Mouse (Mus musculus): ENCODE measurements around the gene Vmn2r95.
"Not testable (repeated sequence)": the region's sequence is repeated elsewhere in the genome, so short reads cannot be mapped to it uniquely, and the experiment has no call there.

The Vmn2r95 gene

DNA sequence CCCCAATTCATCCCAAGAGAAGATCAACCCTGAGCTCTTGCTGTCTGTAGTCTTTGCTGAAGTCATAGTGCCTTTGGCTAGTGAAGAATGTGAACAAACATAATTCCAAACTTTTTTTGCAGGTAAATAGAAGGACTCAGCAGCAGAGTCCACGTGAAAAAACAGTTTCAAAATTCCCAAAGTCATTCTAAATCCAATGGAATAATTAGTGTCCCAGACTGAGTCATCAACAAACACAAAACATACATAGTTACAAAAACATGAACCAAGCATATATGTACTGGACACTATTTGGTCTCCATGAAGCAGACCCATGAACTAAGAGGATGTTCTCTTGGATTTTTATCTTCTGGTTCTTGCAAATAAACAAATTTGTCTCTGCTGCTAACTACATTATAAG, at the start of gene Vmn2r95:
Gene Vmn2r95 (plus strand): TSS at position 301 of the 400 bp plus-strand sequence.
- no peak for DNase-seq

DNA sequence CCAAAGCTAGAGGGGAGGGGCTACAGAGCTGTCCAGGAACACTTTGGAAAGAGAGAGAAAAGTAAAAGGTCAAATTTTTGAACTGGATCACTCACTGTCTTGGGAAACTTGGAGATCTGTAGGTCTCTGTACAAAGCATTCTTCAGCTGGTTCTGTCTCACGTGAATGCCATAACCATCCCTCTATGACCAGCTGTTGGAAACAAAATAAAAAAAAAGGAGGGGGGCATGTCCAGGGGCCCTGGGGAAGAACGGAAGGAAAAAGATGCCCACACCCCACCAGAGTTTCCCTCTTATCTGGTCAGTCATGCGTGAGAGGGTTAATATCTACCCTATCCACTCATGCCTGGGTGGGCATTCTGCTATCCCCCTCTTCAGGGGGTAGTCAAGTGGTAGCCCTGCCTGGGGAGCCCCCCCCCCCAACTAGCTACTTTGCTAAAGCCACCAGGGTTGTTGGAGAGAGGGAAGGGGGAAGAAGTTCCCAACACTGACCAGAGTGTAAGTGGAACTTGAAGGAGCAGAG, 31.8 kb downstream of the Vmn2r95 start:
- DNase-seq = no peak

DNA sequence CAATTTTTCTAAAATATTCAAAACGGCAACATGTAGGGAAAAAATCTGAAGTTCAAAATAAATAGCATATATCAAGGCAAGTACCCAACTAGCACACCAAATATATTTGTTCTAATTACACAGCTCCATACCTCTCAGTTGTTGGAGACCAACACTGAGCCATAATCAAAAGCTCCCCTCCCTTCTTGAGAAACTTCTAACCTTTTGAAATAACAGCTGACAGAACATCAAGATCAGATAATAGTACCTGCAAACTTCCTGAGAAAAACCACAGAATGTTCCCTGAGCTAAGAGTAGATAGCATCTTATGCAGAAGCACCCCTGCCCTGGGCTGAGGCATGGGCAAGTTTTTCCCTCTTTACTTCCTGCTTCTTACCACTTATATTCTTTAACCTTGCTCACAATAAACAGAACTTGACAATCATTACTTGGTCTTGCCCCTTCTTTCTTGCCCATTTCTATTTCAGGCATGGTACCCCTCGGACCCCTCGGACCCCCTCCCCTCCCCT, 34.3 kb downstream of the Vmn2r95 start:
- not testable (repeated sequence) for DNase-seq

DNA sequence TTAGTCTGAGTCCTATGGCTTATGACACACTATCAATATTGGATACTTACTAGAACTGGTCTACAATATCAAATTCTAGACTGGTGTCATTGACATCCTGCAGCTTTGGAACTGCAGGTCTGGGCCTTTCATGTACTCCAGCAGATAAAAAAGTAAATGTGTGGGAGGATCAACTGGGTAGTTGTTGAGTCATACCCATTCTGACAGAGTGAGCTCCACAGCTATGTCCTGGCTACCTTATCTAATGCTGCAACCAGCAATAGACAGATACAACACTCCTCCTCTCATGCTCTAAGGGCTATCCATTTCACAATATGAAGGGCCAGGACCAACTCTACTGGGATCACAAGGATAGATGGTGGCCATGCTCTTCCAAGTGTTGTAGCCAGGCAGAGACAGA, 38.8 kb downstream of the Vmn2r95 start:
- DNase-seq = no peak

DNA sequence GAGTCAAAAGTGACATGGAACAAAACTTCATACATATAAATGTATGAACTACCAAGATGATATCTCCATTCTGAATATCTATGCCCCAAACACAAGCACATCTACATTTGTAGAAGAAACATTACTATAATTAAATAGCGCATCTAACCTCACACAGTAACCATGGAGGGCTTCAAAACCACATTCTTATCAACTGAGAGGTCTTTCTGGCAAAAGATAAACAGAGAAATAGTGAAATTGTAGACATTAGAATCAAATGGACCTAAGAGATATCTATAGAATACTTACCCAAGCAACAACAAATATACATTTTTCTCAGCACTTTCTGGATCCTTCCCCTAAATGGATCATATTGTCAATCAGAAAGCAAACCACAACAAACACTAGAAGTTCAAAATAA, 56.0 kb downstream of the Vmn2r95 start:
- DNase-seq = no peak
